Mouse (Mus musculus): ENCODE results near the gene H60b. TPM values are rescaled to one million over a fixed set of nuclear protein-coding genes. Genes with fewer than 3 reads are reported as not detected.
"Not testable (repeated sequence)": the region's sequence is repeated elsewhere in the genome, so short reads cannot be mapped to it uniquely, and the experiment has no call there.

The H60b gene
- not detected for total RNA-seq (2021)

- intact Hi-C loops (cut with DNase I) = loop anchor here (5.0 kb wide), 2 partner anchors 101 to 861 kb away; partner anchors contain the start of gene Hbs1l
- peak; percentile 44 to 47 for DNase-seq
Observed at GRCm38 (mm10) chr10:22158310-22158999, at the start of gene H60b, which contains the start of gene Raet1e. TSS of gene H60b (plus strand) at chr10:22158586. TSS of gene Raet1e (plus strand) at chr10:22158569.

GRCm38 (mm10) chr10:22140665-22141280 is 17.6 kb upstream of the H60b start:
- intact Hi-C loops (cut with DNase I) = loop anchor here (2.0 kb wide), 1 partner anchor 22 kb away; no protein-coding TSS in a partner anchor
- peak; percentile 78 to 80 for DNase-seq

- DNase-seq; intact Hi-C loops (cut with DNase I): not testable (repeated sequence)
Observed at GRCm38 (mm10) chr10:22142194-22142593, 16.2 kb upstream of the H60b start.

- no peak for DNase-seq
- intact Hi-C loops (cut with DNase I) = no loop called here
Observed at GRCm38 (mm10) chr10:22142926-22143325, 15.5 kb upstream of the H60b start.

- DNase-seq = peak; percentile 79 to 85
- intact Hi-C loops (cut with DNase I) = no loop called here
Observed at GRCm38 (mm10) chr10:22148441-22149072, 9.8 kb upstream of the H60b start.

- peak; percentile 36 to 61 for DNase-seq
- intact Hi-C loops (cut with DNase I) = no loop called here
Observed at GRCm38 (mm10) chr10:22149073-22149690, 9.2 kb upstream of the H60b start, which contains the start of gene E030030I06Rik. TSS of gene E030030I06Rik (minus strand) at chr10:22149270.

- peak; percentile 25 to 33 for DNase-seq
- intact Hi-C loops (cut with DNase I) = no loop called here
Observed at GRCm38 (mm10) chr10:22149691-22150465, 8.5 kb upstream of the H60b start.

- DNase-seq = peak in 1 of 2 experiments; percentile 37
- intact Hi-C loops (cut with DNase I) = no loop called here
Observed at GRCm38 (mm10) chr10:22150593-22150992, 7.8 kb upstream of the H60b start.

- DNase-seq = peak in 1 of 2 experiments; percentile 35
Observed at GRCm38 (mm10) chr10:22151056-22151862, 7.1 kb upstream of the H60b start.

GRCm38 (mm10) chr10:22151863-22152640 is 6.3 kb upstream of the H60b start:
- DNase-seq = peak in 1 of 2 experiments; percentile 43
- intact Hi-C loops (cut with DNase I) = not testable (repeated sequence)

More at GRCm38 (mm10) chr10:22151056-22151862, 7.1 kb upstream of the H60b start:
- intact Hi-C loops (cut with DNase I) = not testable (repeated sequence)

GRCm38 (mm10) chr10:22153147-22153690 is 5.2 kb upstream of the H60b start:
- intact Hi-C loops (cut with DNase I) = not testable (repeated sequence)

GRCm38 (mm10) chr10:22154127-22154526 is 4.3 kb upstream of the H60b start:
- intact Hi-C loops (cut with DNase I) = not testable (repeated sequence)
- DNase-seq = peak; percentile 34 to 51

More at GRCm38 (mm10) chr10:22153147-22153690, 5.2 kb upstream of the H60b start:
- peak in 1 of 2 experiments; percentile 37 for DNase-seq

- intact Hi-C loops (cut with DNase I) = loop anchor here (5.0 kb wide), 2 partner anchors 98 to 858 kb away; partner anchors contain the start of gene Hbs1l
Observed at GRCm38 (mm10) chr10:22154871-22155799, 3.3 kb upstream of the H60b start.

GRCm38 (mm10) chr10:22159131-22159561 is 760 bp downstream of the H60b start:
- no peak for DNase-seq
- intact Hi-C loops (cut with DNase I) = loop anchor here (5.0 kb wide), 2 partner anchors 102 to 862 kb away; partner anchors contain the start of gene Hbs1l

More at GRCm38 (mm10) chr10:22154871-22155799, 3.3 kb upstream of the H60b start:
- no peak for DNase-seq

GRCm38 (mm10) chr10:22159581-22160140 is 1.3 kb downstream of the H60b start:
- no peak for DNase-seq
- intact Hi-C loops (cut with DNase I) = loop anchor here (2.0 to 5.0 kb wide), 3 partner anchors 102 to 862 kb away; partner anchors contain the start of gene Hbs1l

GRCm38 (mm10) chr10:22163279-22163678 is 4.9 kb downstream of the H60b start:
- intact Hi-C loops (cut with DNase I) = loop anchor here (2.0 kb wide), 1 partner anchor 22 kb away; no protein-coding TSS in a partner anchor
- not testable (repeated sequence) for DNase-seq

Measured in heart, postnatal 36 days (tissue).